Mouse (Mus musculus) adrenal gland, adult 2 months (tissue): ENCODE results near the gene Kit. TPM values are rescaled to one million over a fixed set of nuclear protein-coding genes. Genes with fewer than 3 reads are reported as not detected.

ENCODE experiments used
- DNase-seq: peaks from one replicate; pipeline ENCODE4 v3.0.0; 2021
- polyA plus RNA-seq: library from polyadenylated mRNA; depleted of rRNA; stranded (reverse); fragments of >200 nt; gene quantifications from 2 replicates; pipeline ENCODE4 v1.2.3, GENCODE M21; 2012
- total RNA-seq, 2 experiments: library from RNA; stranded (reverse); gene quantifications; 2 replicates each; pipeline ENCODE4 v1.2.3; 2021

The Kit gene
- total and polyA plus RNA-seq, 3 experiments: 2.2 to 3.8 (median 3.0) TPM

DNA sequence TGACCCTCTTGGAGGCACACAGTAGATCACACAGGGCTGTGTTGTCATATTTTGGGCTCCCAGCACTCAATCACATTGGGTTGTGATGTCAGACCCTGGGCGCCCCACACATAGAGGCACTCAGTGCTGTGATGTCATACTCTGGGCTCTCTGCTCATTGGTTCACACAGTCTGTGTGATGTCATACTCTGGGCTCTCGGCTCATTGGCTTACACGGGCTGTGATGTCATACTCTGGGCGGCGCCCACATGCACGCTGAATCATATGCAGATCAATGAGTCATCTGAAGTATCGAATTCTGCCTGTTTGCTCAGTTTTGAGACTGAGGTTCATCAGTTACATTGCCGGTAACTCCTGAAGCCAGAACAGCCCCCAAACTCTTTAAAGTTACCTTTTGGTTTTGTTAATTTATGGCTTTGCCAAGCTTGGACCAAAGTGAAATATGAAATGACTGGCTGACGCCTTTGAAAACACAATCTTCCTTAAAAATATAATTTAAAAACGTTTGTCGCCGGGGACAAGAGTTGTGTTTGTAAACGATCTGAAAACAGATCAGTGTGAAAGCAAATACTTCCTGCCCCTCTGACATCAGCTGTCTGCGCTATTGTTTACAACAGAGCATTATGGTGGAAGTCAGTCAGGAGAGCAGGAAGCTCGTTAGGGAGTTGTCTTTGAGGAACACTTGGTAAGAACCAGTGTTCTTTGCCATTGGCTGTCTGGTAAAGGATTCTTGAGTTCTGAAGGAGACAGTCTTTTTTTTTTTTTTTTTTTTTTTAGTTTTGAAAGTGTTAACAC is 15.0 kb downstream of the Kit start:
- DNase-seq: no peak

DNA sequence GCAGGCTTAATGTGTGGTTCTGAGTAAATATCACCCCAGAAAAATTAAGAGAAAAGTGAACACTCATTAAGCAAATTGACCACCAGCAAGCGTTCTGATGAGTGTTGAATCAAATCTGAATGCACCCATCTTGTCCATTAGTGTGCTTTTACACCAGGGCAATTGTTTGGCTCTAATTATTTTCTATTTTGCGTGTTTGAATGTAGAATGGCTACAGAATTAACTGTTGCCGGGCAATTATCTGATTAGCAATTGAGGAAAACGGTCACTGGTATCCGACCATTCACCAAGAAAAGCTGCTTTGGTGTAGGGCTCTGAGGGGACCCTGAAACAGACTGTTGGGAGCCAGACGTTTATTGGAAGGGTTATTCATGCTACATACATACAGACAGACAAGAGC is 16.2 kb downstream of the Kit start:
- no peak for DNase-seq

DNA sequence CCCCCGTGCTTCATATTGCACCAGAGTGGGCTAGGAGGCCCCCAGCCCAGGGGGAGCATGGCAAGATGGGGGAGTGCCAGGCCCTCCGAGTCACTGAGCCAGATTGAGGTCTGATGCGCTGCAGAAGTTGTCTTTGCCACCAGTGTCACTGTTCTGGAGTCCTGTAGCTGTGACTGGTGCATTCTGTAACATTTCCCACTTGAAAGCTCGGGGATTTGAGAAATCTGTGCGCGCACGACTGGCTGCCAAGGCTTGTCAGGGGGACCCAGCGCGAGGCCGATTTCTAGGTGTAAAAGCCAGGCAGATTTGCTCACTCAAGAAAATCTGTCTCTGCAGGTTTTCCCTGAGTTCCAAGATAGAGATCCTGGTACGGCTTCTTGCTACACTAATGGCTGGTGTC is 16.9 kb downstream of the Kit start:
- no peak for DNase-seq

DNA sequence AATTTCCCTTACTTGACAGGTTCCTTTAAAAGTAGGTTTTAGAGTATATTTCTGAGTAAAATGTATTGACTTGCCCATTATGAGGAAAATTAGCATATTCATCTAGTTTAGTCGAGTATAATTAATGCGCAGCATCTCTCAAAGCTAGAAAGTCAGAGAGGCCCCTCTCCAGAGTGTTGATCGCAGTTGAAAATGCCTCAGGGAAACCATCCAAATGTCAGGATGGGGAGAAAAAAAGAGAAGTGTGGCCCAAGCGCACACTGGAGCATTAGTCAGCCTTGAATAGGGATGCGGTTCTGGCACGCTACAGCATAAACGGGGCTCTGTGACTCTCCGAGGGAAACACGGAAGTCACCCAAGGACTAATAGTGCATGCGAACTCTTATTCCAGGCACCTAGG is 20.6 kb downstream of the Kit start:
- DNase-seq: no peak

DNA sequence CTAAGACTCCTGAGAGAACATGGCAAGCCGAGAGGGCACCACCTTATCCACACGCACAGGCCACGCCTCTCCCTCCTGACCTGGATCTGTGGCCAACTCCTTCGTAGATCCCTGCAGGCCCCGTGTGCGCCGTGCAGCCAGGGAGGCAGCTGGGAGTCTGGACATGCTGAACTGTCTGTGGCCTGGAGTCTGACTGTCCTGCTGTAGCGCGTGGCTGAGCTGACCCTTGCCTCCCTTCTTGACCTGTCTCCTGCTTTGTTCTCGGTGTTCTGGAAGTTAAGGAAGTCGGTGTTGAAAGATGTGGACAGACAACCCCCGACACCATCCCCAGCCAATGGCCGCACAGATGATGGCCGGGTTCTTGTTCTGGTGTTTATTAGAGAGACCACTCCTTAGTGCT is 21.5 kb downstream of the Kit start:
- DNase-seq: peak; percentile 40

DNA sequence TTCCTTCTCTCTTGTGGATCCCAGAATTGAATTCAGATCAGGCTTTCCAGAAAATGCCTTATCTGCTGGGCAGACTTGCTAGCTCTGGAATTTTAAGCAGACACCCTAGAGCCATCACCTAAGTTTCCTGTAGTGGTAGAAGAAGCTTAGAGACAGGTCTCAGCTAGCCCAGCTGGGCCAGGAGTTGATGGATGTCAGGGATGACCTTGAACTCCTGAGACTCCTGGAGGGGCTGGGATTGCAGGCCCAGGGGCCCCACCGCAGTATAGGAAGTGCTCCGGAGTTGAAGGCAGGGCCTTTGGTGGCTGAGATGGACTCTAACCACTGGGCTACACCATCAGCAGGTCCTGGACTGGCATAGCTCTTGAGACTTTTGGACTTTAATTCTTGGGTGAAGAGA is 22.6 kb downstream of the Kit start:
- DNase-seq: no peak

DNA sequence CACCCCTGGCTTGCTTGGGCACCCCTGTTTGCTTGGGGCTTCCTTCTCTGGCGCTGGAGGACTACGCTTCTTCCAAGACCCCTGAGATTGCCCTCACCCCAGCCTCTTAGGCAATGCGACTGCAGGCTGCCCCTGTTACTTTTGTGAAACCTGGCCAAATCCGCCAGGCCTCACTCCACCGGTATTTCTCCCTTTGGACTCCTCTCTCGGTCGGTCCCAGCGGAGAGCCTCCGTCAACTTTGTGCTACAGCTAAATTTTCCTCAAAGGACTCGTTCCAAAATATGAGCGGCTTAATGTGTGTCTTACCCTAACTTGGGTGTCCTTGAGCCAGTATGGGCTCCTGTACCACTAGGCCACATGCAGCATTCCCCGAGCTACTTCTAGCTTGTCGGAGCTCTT is 23.8 kb downstream of the Kit start:
- peak; percentile 21 for DNase-seq

DNA sequence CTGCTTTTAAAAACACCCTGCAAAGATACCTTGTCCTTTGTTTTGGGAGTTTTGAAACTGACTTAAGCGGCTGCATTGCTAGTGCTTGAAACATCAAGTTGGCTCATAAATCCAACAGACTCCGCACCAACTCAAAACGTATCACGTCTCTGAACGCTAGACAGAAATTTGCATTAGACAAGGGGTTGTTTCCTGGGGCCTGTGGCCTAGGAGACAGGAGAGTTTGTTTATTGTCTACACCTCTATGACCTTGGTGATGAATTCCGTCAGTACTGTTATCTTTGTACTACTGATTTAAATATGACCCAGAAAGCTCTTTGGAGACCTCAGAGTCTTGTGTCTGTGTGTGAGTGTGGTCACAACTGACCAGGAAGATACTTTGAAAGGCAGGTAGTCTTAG is 25.3 kb downstream of the Kit start:
- DNase-seq: no peak

DNA sequence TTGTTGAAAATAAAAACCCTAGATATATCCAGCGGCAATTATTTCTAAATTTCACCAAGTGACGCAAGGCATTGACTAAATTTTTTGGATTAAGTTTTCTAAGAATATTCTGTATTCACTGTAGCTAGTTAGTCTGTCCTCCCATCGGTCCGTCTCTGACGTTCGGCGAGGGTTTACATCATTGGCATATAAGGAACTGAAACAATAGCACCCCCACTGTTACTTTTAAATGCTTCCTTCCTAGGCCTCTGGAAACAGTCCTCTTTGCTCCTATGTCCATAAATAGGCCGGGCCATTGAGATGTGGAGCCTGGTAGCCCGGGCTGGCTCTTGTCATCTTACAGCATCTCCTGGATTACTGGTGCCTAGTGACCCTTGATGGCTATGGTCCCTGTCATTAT is 29.5 kb downstream of the Kit start:
- no peak for DNase-seq

DNA sequence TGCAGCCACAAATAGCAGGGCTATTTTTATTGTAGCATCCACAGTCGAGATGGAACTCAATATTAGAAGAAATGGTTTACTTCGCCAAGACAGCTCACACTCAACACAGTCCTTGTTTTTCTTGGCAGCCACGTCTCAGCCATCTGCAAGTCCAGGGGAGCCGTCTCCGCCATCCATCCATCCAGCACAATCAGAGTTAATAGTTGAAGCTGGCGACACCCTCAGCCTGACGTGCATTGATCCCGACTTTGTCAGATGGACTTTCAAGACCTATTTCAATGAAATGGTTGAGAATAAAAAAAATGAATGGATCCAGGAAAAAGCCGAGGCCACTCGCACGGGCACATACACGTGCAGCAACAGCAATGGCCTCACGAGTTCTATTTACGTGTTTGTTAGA is 32.2 kb downstream of the Kit start:
- DNase-seq: no peak

DNA sequence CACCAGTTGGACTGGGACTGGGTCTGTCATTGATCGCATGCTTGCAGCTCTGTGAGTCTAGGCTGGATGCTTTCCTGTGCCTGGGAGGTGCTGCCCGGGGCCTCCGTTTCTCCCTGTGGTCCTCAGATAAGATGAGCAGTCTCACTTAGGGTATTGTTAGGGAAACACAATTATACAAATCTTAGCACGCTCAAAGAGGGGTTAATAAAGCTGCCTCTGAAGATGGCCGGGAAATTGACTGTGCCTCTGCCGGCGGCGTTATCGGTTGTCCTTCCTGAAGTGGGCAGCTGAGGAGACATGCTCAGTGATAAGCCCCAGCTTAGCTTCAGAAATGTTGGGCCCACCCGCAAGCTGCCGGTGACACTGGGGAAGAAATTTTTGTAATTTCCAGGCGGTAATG is 33.3 kb downstream of the Kit start:
- no peak for DNase-seq

DNA sequence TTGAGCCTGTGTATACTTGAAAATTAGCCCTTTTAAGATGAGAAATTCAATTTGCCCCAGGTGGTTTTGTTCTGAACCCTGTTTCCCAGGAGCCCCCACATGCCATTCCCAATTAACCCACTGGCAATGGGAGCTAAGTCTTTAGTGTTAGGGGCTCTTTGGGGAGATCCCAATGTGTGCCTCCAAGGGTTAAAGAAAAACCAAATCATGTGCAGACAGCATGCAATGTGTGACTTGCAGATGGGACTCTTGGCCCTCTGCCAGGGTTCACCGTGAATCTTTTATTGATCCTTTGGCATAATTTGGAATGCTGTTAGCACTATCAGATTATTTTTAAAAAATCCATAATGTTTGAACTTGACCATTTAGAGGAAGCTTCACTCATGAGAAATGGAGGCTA is 37.7 kb downstream of the Kit start:
- DNase-seq: no peak

DNA sequence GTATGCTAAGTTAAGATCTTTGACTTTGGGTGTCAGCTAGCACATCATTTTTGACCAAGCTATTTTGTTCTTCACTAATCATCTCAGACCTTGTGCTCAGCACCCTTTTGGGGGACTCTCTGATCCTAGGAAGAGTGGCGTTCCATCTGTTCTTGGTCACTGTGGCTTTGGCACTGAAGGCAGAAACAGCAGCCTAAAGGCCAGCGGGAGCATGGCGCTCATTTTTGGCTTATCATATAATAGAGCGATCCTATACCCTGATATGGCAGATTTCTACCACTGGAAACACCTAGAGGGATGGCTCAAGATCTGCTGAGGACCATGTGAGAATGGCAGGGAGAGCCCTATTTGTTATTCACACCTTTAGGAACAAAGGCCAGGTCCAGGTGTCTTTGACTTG is 38.2 kb downstream of the Kit start:
- DNase-seq: no peak

DNA sequence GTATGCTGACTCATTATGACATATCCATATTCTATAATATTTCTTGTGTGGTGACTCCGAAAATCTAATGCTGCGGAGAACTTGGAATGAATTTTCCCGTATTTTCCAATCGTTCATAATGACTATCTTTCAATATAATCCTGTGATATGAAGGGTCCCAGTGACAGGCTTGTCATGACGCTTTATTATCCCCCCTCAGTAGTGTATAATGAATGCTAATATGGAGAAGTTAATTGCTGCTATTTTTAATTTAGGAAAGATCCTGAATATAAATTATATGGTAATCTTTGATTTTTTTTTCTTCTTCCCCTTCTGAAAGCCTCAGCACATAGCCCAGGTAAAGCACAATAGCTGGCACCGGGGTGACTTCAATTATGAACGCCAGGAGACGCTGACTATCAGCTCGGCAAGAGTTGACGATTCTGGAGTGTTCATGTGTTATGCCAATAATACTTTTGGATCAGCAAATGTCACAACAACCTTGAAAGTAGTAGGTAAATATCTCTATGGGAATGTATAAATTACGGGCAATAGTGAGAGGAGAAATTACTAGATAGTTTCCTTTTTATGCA is 40.4 kb downstream of the Kit start:
- DNase-seq: no peak

DNA sequence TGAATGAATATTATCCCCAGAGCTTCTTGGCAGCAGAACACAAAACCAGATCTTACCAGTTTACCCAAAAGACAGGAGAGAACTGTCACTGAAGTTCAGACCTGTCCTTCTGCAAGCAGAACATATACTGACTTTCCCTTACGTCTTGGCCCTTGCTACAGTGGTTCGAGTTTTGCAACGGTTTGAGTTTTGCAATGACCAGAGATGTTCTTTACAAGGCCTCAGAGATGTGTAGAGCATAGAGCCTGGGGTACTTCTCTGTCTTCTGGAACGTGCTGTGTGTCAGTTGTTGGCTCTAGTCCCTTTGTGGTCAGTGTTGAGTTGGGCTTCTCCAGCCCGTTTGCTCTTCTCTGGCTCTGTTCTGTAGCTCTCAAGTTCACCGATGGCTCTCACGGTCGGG is 40.9 kb downstream of the Kit start:
- DNase-seq: peak; percentile 8

DNA sequence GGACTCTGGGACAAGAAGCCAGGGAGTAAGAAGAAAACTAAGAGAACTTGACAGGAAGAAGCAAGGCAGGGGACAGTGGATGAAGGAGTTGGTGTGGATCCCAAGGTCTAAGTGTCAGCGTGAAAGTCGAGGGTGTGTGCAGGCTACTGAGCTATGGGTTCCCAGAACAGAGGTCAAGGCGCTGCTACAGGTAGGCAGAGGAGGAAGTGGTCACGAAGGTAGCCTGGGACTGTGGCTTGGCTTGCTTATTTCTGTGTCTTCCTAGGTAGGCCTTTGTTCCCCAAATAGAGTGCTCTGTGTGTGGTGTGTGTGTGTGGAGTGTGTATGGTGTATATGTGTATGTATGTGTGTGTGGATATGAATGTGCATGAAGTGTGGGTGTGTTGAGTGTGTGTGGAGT is 47.7 kb downstream of the Kit start:
- no peak for DNase-seq

DNA sequence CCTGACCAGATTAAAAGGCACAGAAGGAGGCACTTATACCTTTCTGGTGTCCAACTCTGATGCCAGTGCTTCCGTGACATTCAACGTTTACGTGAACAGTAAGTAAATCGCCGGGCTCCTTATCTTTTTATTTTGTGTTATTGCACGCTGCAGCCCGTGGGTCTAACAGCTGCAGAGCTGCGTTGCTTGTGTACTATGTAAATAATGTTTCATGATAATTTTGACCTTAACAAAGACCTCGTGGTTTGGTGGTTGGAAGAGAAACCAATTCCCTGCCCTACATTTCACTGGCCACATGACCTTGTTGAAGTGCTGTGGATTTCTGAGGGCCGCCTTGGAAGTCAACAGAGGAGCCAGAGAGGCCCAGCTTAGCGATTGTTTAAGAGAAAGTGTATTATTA is 48.3 kb downstream of the Kit start:
- DNase-seq: peak; percentile 30

DNA sequence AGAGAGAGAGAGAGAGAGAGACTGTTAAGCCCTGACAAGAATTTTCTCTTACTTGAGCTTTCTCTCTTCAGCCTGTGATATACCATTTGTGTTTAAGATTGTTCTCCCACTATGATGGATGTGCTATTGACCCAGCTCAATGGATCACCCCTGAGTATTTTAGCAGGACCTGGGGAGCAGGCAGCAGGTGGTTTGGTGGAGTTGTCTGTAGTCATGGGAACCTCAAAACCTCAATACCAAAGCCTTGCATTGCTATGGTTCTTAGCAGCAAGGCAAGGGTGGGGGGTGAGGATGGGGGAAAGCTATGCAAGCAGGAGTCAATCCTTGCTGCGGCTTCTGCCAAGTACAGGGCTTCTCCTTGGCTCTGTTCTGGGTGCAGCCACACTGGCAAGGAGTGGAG is 48.8 kb downstream of the Kit start:
- no peak for DNase-seq

DNA sequence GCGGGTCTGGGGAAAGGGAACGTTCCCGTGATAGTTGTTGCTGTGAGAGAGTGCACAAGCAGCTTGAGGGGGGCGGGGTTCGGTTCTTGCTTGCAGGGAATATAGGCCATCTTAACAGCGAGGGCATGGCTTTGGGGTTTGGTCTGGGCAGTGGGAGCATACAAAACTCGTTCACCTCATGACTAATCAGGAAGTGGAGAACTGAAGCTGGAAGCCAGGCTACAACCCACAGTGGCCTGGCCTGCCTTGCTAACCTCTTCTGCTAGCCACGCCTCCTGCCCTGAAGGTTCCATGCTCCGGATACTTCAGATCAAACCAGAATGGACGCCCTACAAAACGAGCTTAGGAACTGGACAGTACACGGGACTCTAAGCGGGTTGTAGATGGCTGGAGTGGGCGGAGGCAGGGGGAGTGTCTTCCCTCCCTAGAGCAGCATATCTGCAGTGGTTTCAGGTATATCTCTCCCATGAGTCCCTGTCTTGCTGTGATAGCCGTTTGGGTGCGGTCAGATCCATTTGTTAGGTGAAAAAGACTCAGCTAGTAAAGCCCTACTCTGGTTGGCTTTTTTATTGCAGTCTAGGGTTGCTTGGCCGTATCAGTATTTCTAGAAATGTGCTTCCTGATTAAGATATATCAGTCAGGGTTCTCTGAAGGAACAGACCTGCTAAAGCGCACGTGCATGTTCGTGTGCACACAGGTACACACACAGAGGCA is 49.4 kb downstream of the Kit start:
- no peak for DNase-seq

DNA sequence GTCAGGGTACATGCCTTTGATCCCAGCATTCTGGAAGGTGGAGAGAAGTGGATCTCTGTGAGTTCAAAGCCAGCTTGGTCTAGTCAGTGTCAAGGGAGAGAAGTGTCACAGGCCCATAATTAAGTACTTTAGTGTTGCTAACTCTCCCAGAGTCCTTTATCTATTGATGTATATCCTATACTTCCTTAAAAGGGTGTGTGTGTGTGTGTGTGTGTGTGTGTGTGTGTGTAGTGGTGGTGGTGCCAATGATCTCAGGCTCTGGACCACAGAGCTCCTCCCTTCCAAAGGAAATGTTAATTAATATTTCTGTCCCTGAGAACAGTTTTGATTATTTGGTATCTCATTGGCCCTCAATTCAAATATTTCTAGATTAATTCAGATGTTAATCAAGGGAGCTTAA is 50.3 kb downstream of the Kit start:
- no peak for DNase-seq

DNA sequence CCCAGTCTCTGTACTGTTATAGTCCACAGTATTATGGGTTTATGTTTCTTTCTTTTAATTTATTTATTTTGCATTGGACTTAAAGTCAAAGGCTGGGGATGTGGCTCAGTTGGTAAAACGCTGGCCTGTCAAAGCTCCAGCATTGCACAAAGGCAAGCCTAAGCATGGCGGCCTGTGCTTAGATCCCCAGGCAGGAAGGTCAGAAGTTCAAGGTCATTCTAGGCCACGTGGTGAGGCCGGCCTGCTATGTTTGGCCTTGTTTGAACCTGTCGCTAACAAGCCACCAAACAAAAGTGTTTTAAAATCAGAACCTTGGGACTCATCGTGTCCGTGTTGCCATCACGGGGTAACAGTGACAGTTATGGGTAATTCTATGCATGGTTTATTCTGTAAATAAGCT is 51.6 kb downstream of the Kit start:
- DNase-seq: no peak

DNA sequence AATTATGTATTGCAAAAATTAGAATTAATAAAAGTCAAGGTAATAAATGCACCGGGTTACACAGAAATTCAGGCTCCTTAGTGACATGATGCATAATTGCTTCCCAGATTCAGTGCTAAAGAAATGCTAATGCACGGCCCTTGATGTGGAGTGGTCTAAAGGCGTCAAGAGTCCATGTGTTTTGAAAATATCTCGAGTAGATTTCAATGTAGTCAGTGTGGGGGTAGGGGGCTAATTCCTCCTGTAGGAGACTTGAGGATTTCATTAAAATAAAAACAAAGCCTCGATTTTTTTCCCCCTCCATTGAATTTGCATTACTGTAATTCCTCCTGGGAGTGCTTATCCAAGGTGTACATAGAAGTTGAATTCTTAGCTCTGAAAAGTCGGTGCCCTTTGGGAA is 52.0 kb downstream of the Kit start:
- DNase-seq: no peak

DNA sequence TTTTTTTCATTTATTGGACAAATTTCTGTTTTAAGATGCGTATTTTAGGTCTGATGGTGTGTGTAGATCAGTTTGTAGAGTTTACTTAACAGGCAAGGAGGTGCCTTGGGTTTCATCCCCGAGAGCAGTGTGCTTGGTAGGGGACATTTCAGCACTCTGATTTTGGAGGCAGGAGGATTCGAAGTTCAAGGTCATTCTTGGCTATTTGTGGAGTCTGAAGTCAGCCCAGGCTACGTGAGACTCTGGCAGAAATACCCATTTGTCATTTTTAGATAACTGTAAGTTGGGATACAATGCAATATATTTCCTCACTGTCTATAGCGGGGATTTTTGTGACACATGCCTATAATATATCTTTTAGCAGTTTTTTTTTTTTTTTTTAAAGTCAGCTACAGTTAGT is 57.5 kb downstream of the Kit start:
- DNase-seq: peak; percentile 10
